Mouse (Mus musculus) C2C12 (cell line): ENCODE data around the gene Ehbp1l1.

Source experiments
- CEBPB ChIP-seq: IDR thresholded peaks from one replicate; pipeline ENCODE4 v1.6.1; 2011; ENCODE audit warnings: low read depth, mild to moderate bottlenecking, control low read depth, moderate library complexity
- CTCF ChIP-seq: IDR thresholded peaks from one replicate; pipeline ENCODE4 v1.5.1; 2011; ENCODE audit not compliant: control insufficient read depth, insufficient read depth, insufficient read length
- MAX ChIP-seq: IDR thresholded peaks from one replicate; pipeline ENCODE4 v1.6.1; 2011; ENCODE audit warnings: mild to moderate bottlenecking, control low read depth
- MYOG ChIP-seq: IDR thresholded peaks from one replicate; pipeline ENCODE4 v1.6.1; 2011; ENCODE audit not compliant: control insufficient read depth, insufficient read length; ENCODE audit errors: extremely low read depth
- USF1 ChIP-seq: IDR thresholded peaks from one replicate; pipeline ENCODE4 v1.6.1; 2011; ENCODE audit warnings: low read depth, mild to moderate bottlenecking, control low read depth, moderate library complexity

DNA sequence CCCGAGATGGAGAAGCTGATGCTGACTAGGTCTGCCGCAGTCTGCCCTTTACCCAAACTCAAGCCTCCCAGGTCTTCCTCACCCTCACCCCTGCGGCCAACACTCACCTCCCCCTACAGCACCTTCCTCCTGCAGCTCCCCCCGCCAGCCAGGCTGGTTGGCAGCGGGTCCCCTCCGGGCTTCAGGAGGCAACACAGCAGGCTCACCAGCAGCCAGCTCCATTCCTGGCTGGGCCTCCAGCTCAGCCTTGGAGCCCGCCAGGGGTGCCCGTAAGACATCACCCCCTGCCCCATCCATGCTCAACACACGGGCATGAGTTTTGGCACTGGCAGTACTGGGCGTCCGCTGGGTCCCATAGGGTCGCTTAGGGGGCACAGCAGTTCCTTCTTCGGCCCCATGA lies 41.1 kb downstream of the Ehbp1l1 start:
- no peak for TF ChIP-seq CTCF
- no peak for TF ChIP-seq CEBPB
- TF ChIP-seq MAX = no peak
- TF ChIP-seq USF1 = no peak
- no peak for TF ChIP-seq MYOG
